Mouse (Mus musculus) intestine, embryonic 16.5 days (tissue): ENCODE results near the gene Hltf. TPM values are rescaled to one million over a fixed set of nuclear protein-coding genes. Genes with fewer than 3 reads are reported as not detected.
A peak's percentile ranks its signal among the peaks of the same experiment; 100 is the strongest.

Experiments used
- ATAC-seq: fragments of 200-750 bp; cut with Nextera tagmentation; 2 replicates; pipeline ENCODE4 v1.8.0; 2017; ENCODE audit warnings: moderate TSS enrichment, moderate library complexity
- H3K27ac ChIP-seq: fragments of 300-500 bp; sonication (generic); 2 replicates; pipeline ENCODE4 v1.5.1; 2014; ENCODE audit warnings: mild to moderate bottlenecking, low read length
- H3K27me3 ChIP-seq: fragments of 300-500 bp; sonication (generic); replicated peaks from 2 replicates; pipeline ENCODE4 v1.6.1; 2014; ENCODE audit warnings: low read length, control low read depth, mixed read lengths; ENCODE audit not compliant: control insufficient read depth, insufficient read depth
- H3K36me3 ChIP-seq: fragments of 300-500 bp; sonication (generic); 2 replicates; pipeline ENCODE4 v1.6.1; 2014; ENCODE audit warnings: low read length, control low read depth; ENCODE audit not compliant: control insufficient read depth, insufficient read depth
- H3K4me1 ChIP-seq: fragments of 300-500 bp; sonication (generic); 2 replicates; pipeline ENCODE4 v1.6.1; 2014; ENCODE audit warnings: low read length, control low read depth, mixed read lengths; ENCODE audit not compliant: control insufficient read depth, insufficient read depth
- H3K4me2 ChIP-seq: fragments of 300-500 bp; sonication (generic); 2 replicates; pipeline ENCODE4 v1.6.1; 2014; ENCODE audit warnings: low read depth, low read length, control low read depth
- H3K4me3 ChIP-seq: fragments of 300-500 bp; sonication (generic); 2 replicates; pipeline ENCODE4 v1.5.1; 2014; ENCODE audit warnings: mild to moderate bottlenecking, low read length
- H3K9ac ChIP-seq: fragments of 300-500 bp; sonication (generic); 2 replicates; pipeline ENCODE4 v1.6.1; 2014; ENCODE audit warnings: low read depth, low read length
- H3K9me3 ChIP-seq: fragments of 300-500 bp; sonication (generic); 2 replicates; pipeline ENCODE4 v1.6.1; 2016; ENCODE audit warnings: low read length, control low read depth; ENCODE audit not compliant: control insufficient read depth
- WGBS: fragments of 180-500 bp; shearing (Covaris S2); extraction: QIAGEN DNeasy Blood & Tissue Kit; methylation state at CpG from one replicate; pipeline ENCODE4 v1.1.7; 2014; 5-methylcytosine and 5-hydroxymethylcytosine counted together
- polyA plus RNA-seq: library from polyadenylated mRNA; unstranded; fragments of >200 nt; fragmentation: Nextera tagmentation; extraction: Ambion mirVana; gene quantifications from 2 replicates; pipeline ENCODE4 v1.2.1, GENCODE M21; 2015

Hltf gene
- polyA plus RNA-seq, 1 experiment from 2014 or later: 14.0 TPM

DNA sequence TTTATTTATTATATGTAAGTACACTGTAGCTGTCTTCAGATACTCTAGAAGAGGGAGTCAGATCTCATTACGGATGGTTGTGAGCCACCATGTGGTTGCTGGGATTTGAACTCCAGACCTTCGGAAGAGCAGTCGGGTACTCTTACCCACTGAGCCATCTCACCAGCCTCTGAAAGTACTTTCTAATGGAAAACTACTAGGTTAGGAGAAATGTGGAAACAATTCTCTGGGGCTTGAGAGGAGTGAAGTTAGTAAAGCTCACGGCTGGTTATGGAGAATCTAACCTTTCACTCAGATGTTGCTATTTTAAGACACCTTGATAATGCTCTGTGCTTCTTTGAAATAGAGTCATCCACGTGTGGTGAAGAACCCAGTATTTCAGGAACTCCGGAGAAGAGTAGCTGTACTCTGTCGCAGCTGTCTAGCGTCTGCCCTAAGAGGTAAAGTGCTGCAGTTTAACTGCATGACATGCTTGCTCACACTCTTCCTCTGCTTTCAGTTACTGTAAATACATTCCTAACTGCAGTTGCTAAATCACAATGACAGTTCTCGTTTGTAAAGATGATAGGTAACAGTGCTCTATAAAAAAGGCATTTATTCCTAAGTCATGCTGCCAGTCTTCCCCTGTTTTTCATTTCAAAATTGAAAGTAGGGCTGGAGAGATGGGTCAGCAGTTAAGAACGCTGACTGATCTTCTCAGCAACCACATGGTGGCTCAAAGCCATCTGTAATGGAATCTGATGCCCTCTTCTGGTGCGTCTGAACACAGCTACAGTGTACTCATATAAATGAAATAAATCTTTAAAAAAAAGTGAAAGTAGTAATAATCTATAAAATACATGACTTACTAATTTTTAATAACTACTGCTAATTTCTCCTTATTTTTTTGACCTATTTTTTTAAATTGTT lies 18.8 kb downstream of the Hltf start:
- H3K4me2 ChIP-seq: no peak overlapping the region
- H3K27me3 ChIP-seq: no peaks in the 10 kb centered on the region
- 78% methylated on average over 11 of the region's 11 CpGs for WGBS
- H3K4me1 ChIP-seq: no peaks in the 10 kb centered on the region
- H3K9ac ChIP-seq: no peak overlapping the region
- no peak overlapping the region for H3K27ac ChIP-seq
- H3K9me3 ChIP-seq: no peaks in the 10 kb centered on the region
- no peaks in the 10 kb centered on the region for H3K36me3 ChIP-seq
- ATAC-seq: no peak
- no peak overlapping the region for H3K4me3 ChIP-seq

GRCm38 (mm10) chr3:20082161-20082560 lies 24.6 kb downstream of the Hltf start:
- no peaks in the 10 kb centered on the region for H3K9me3 ChIP-seq
- H3K4me3 ChIP-seq: no peak overlapping the region
- H3K4me1 ChIP-seq: no peaks in the 10 kb centered on the region
- no peak overlapping the region for H3K27ac ChIP-seq
- no peak overlapping the region for H3K9ac ChIP-seq
- no peak for ATAC-seq
- no peaks in the 10 kb centered on the region for H3K36me3 ChIP-seq
- H3K27me3 ChIP-seq: no peaks in the 10 kb centered on the region
- no peak overlapping the region for H3K4me2 ChIP-seq
- 73% methylated on average over 3 of the region's 3 CpGs for WGBS

GRCm38 (mm10) chr3:20103830-20104229 lies 46.2 kb downstream of the Hltf start:
- no peaks in the 10 kb centered on the region for H3K36me3 ChIP-seq
- no peaks in the 10 kb centered on the region for H3K9me3 ChIP-seq
- no peaks in the 10 kb centered on the region for H3K4me1 ChIP-seq
- 75% methylated on average over 3 of the region's 3 CpGs for WGBS
- H3K27me3 ChIP-seq: no peaks in the 10 kb centered on the region
- no peak overlapping the region for H3K4me2 ChIP-seq
- no peak overlapping the region for H3K27ac ChIP-seq
- ATAC-seq: no peak
- H3K9ac ChIP-seq: no peak overlapping the region
- H3K4me3 ChIP-seq: no peak overlapping the region

DNA sequence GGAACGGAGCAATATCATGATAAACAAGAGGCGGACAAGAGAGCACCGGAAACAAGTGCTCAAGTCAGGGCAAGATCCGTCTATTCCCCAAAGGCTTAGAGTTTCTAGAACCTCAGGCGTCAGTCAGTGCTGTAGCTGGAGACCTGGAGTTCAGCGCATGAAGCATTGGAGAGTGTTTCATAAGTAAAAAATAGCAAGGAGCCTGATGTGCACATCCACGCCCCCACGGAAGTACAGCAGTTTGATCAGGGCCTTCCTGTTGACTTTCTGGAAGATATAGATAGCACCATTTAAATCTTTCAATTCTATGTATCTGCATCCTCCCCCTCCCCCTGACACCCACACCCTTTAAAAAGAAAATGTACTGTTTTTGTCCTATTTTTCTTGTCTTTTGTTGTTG lies 46.7 kb downstream of the Hltf start:
- 86% methylated on average over 8 of the region's 8 CpGs for WGBS
- no peak overlapping the region for H3K4me2 ChIP-seq

GRCm38 (mm10) chr3:20104776-20105175 lies 47.2 kb downstream of the Hltf start:
- Histone ChIP-seq H3K9ac (no peak overlapping the region), H3K27me3 (no peaks in the 10 kb centered on the region), H3K27ac (no peak overlapping the region), H3K4me3 (no peak overlapping the region), H3K4me1 (no peaks in the 10 kb centered on the region), H3K4me2 (no peak overlapping the region), H3K36me3 (no peaks in the 10 kb centered on the region), H3K9me3 (no peaks in the 10 kb centered on the region)
- no peak for ATAC-seq
- WGBS: 80% methylated on average over 2 of the region's 2 CpGs

More for the DNA sequence above, 46.7 kb downstream of the Hltf start:
- no peaks in the 10 kb centered on the region for H3K36me3 ChIP-seq
- no peak overlapping the region for H3K9ac ChIP-seq
- H3K27me3 ChIP-seq: no peaks in the 10 kb centered on the region
- no peaks in the 10 kb centered on the region for H3K4me1 ChIP-seq
- ATAC-seq: no peak
- H3K4me3 ChIP-seq: no peak overlapping the region
- no peak overlapping the region for H3K27ac ChIP-seq
- no peaks in the 10 kb centered on the region for H3K9me3 ChIP-seq

DNA sequence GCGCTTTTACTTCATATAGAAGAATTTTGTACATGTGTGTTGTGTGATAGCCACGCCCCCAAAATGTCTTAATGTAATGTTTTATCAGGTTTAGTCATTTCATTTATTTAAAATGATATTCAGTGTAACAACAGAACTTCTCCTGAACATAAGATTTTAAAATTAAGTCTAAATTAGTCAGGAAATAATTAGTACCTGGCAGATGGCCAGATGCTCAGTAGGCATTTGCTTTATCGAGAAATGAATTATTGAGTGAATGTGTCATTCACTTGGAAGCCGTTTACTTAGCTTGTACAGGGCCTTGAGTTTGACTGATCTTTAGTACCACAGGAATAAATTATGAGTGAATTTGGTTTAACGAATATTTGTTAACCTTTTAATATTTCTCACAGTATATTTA lies 51.3 kb downstream of the Hltf start:
- 87% methylated on average over 5 of the region's 5 CpGs for WGBS
- Histone ChIP-seq H3K9ac (no peak overlapping the region), H3K4me2 (no peak overlapping the region), H3K4me3 (no peak overlapping the region), H3K27ac (no peak overlapping the region), H3K4me1 (no peaks in the 10 kb centered on the region), H3K9me3 (no peaks in the 10 kb centered on the region), H3K27me3 (no peaks in the 10 kb centered on the region), H3K36me3 (no peaks in the 10 kb centered on the region)
- ATAC-seq: no peak

- Histone ChIP-seq H3K36me3 (no peaks in the 10 kb centered on the region), H3K27me3 (no peaks in the 10 kb centered on the region), H3K9ac (no peak overlapping the region), H3K9me3 (no peaks in the 10 kb centered on the region), H3K4me3 (no peak overlapping the region), H3K4me1 (no peaks in the 10 kb centered on the region), H3K27ac (no peak overlapping the region), H3K4me2 (no peak overlapping the region)
- no peak for ATAC-seq
- WGBS: 87% methylated on average over 2 of the region's 2 CpGs
Measured at GRCm38 (mm10) chr3:20111913-20112312, 54.3 kb downstream of the Hltf start.

GRCm38 (mm10) chr3:20119044-20119591 lies 61.5 kb downstream of the Hltf start:
- Histone ChIP-seq H3K27me3 (no peaks in the 10 kb centered on the region), H3K9ac (no peak overlapping the region), H3K4me1 (no peaks in the 10 kb centered on the region), H3K27ac (no peak overlapping the region), H3K36me3 (no peaks in the 10 kb centered on the region; the same call in 1 of the 2 replicates), H3K9me3 (no peaks in the 10 kb centered on the region), H3K4me3 (no peak overlapping the region), H3K4me2 (no peak overlapping the region)
- ATAC-seq: no peak
- WGBS: 92% methylated on average over 19 of the region's 19 CpGs

DNA sequence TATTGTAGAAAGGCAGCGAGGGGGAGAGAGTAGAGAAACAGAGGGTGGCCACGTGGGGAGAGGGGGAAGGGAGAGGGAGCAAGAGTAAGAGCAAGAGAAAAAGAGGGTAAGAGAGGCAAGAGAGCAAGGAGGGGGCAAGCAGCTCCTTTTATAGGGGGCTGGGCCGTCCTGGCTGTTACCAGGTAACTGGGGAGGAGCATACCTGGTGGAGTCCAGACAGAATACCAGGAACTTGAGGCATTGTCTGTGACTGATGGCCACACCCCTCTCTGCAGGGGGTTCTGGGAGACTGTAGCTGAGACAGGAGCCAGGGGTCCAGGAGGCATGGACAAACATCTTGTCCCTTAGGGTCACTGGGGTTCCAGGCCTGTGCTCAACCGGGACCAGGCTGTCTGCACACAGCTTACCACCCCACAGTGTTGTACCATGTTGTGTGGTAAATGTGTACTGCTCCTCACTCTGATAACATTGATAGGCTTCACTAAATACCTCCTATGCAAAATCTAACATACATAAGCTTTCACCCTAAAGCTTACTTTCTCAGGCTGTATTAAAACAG lies 62.2 kb downstream of the Hltf start:
- no peaks in the 10 kb centered on the region for H3K9me3 ChIP-seq

More for the DNA sequence above, 62.2 kb downstream of the Hltf start:
- Histone ChIP-seq H3K36me3 (no peaks in the 10 kb centered on the region; the same call in 1 of the 2 replicates), H3K27ac (no peak overlapping the region), H3K4me3 (no peak overlapping the region), H3K9ac (no peak overlapping the region), H3K4me2 (no peak overlapping the region), H3K4me1 (no peaks in the 10 kb centered on the region), H3K27me3 (no peaks in the 10 kb centered on the region)
- 79% methylated on average over 4 of the region's 4 CpGs for WGBS
- peak; percentile 18; the same call in 1 of the 2 replicates for ATAC-seq
